Mouse (Mus musculus): Measurements from ENCODE around the gene Trrap. TPM values are rescaled to one million over a fixed set of nuclear protein-coding genes. Genes with fewer than 3 reads are reported as not detected.

Trrap gene
- polyA plus RNA-seq, 1 experiment from 2014 or later = 65.2 TPM

GRCm38 (mm10) chr5:144733953-144734352 is 33.6 kb upstream of the Trrap start:
- H3K9me3 ChIP-seq (ENCODE audit: control insufficient read depth, low read length) = no peaks in the 10 kb centered on the region
- ATAC-seq (ENCODE audit: insufficient number of reproducible peaks, insufficient read depth, low FRiP score, low read depth) = no peak
- H3K36me3 ChIP-seq (ENCODE audit: control insufficient read depth, insufficient read depth, low read length) = no peaks in the 10 kb centered on the region
- H3K27me3 ChIP-seq (ENCODE audit: control insufficient read depth, insufficient read depth, low read length) = no peaks in the 10 kb centered on the region
- H3K4me1 ChIP-seq (ENCODE audit: control insufficient read depth in 2 of 2, insufficient read depth in 2 of 2, low read length in 2 of 2) = no peaks in the 10 kb centered on the region
- 29% methylated on average over 4 of the region's 4 CpGs for WGBS
- H3K4me3 ChIP-seq (ENCODE audit: control insufficient read depth in 1 of 2, insufficient read depth in 1 of 2, low read depth in 1 of 2, low read length in 2 of 2) = no peak overlapping the region
- H3K9ac ChIP-seq (ENCODE audit: low read length) = no peak overlapping the region
- H3K27ac ChIP-seq (replicated peaks in 1 of 2; ENCODE audit: control insufficient read depth in 1 of 2, insufficient read depth in 1 of 2, low read depth in 2 of 2, low read length in 2 of 2) = no peak overlapping the region
- H3K4me2 ChIP-seq (ENCODE audit: low read length) = no peak overlapping the region

GRCm38 (mm10) chr5:144734949-144735348 is 32.6 kb upstream of the Trrap start:
- no peaks in the 10 kb centered on the region for H3K9me3 ChIP-seq (ENCODE audit: control insufficient read depth, low read length)
- 26% methylated on average over 8 of the region's 8 CpGs for WGBS
- H3K4me1 ChIP-seq (ENCODE audit: control insufficient read depth in 2 of 2, insufficient read depth in 2 of 2, low read length in 2 of 2) = no peaks in the 10 kb centered on the region
- no peak overlapping the region for H3K9ac ChIP-seq (ENCODE audit: low read length)
- H3K4me3 ChIP-seq (ENCODE audit: control insufficient read depth in 1 of 2, insufficient read depth in 1 of 2, low read depth in 1 of 2, low read length in 2 of 2) = no peak overlapping the region
- no peaks in the 10 kb centered on the region for H3K36me3 ChIP-seq (ENCODE audit: control insufficient read depth, insufficient read depth, low read length)
- no peak for ATAC-seq (ENCODE audit: insufficient number of reproducible peaks, insufficient read depth, low FRiP score, low read depth)
- H3K27ac ChIP-seq (replicated peaks in 1 of 2; ENCODE audit: control insufficient read depth in 1 of 2, insufficient read depth in 1 of 2, low read depth in 2 of 2, low read length in 2 of 2) = no peak overlapping the region
- H3K4me2 ChIP-seq (ENCODE audit: low read length) = no peak overlapping the region
- no peaks in the 10 kb centered on the region for H3K27me3 ChIP-seq (ENCODE audit: control insufficient read depth, insufficient read depth, low read length)

GRCm38 (mm10) chr5:144737101-144737500 is 30.4 kb upstream of the Trrap start:
- ATAC-seq (ENCODE audit: insufficient number of reproducible peaks, insufficient read depth, low FRiP score, low read depth) = no peak
- no peaks in the 10 kb centered on the region for H3K4me1 ChIP-seq (ENCODE audit: control insufficient read depth in 2 of 2, insufficient read depth in 2 of 2, low read length in 2 of 2)
- H3K9me3 ChIP-seq (ENCODE audit: control insufficient read depth, low read length) = no peaks in the 10 kb centered on the region
- H3K9ac ChIP-seq (ENCODE audit: low read length) = no peak overlapping the region
- no peaks in the 10 kb centered on the region for H3K27me3 ChIP-seq (ENCODE audit: control insufficient read depth, insufficient read depth, low read length)
- H3K4me3 ChIP-seq (ENCODE audit: control insufficient read depth in 1 of 2, insufficient read depth in 1 of 2, low read depth in 1 of 2, low read length in 2 of 2) = no peak overlapping the region
- no peaks in the 10 kb centered on the region for H3K36me3 ChIP-seq (ENCODE audit: control insufficient read depth, insufficient read depth, low read length)
- 84% methylated on average over 14 of the region's 14 CpGs for WGBS
- H3K4me2 ChIP-seq (ENCODE audit: low read length) = no peak overlapping the region
- no peak overlapping the region for H3K27ac ChIP-seq (replicated peaks in 1 of 2; ENCODE audit: control insufficient read depth in 1 of 2, insufficient read depth in 1 of 2, low read depth in 2 of 2, low read length in 2 of 2)

- Histone ChIP-seq H3K27ac (replicated peaks in 1 of 2; ENCODE audit: control insufficient read depth in 1 of 2, insufficient read depth in 1 of 2, low read depth in 2 of 2, low read length in 2 of 2) (no peak overlapping the region), H3K36me3 (ENCODE audit: control insufficient read depth, insufficient read depth, low read length) (no peaks in the 10 kb centered on the region), H3K4me1 (ENCODE audit: control insufficient read depth in 2 of 2, insufficient read depth in 2 of 2, low read length in 2 of 2) (peaks cover 13% of the 10 kb centered on the region in 2 experiments; a peak in 3 of 4 replicates), H3K27me3 (ENCODE audit: control insufficient read depth, insufficient read depth, low read length) (no peaks in the 10 kb centered on the region), H3K9me3 (ENCODE audit: control insufficient read depth, low read length) (no peaks in the 10 kb centered on the region), H3K9ac (ENCODE audit: low read length) (no peak overlapping the region), H3K4me3 (ENCODE audit: control insufficient read depth in 1 of 2, insufficient read depth in 1 of 2, low read depth in 1 of 2, low read length in 2 of 2) (no peak overlapping the region), H3K4me2 (ENCODE audit: low read length) (no peak overlapping the region)
- no peak for ATAC-seq (ENCODE audit: insufficient number of reproducible peaks, insufficient read depth, low FRiP score, low read depth)
- 4% methylated on average over 5 of the region's 5 CpGs for WGBS
These were observed 15.1 kb upstream of the Trrap start for GRCm38 (mm10) chr5:144752432-144752831.

- Histone ChIP-seq H3K36me3 (ENCODE audit: control insufficient read depth, insufficient read depth, low read length) (no peaks in the 10 kb centered on the region), H3K9me3 (ENCODE audit: control insufficient read depth, low read length) (no peaks in the 10 kb centered on the region), H3K27ac (replicated peaks in 1 of 2; ENCODE audit: control insufficient read depth in 1 of 2, insufficient read depth in 1 of 2, low read depth in 2 of 2, low read length in 2 of 2) (no peak overlapping the region), H3K4me1 (ENCODE audit: control insufficient read depth in 2 of 2, insufficient read depth in 2 of 2, low read length in 2 of 2) (peaks cover 13% of the 10 kb centered on the region in 2 experiments; a peak in 3 of 4 replicates), H3K4me3 (ENCODE audit: control insufficient read depth in 1 of 2, insufficient read depth in 1 of 2, low read depth in 1 of 2, low read length in 2 of 2) (no peak overlapping the region), H3K9ac (ENCODE audit: low read length) (no peak overlapping the region), H3K27me3 (ENCODE audit: control insufficient read depth, insufficient read depth, low read length) (no peaks in the 10 kb centered on the region), H3K4me2 (ENCODE audit: low read length) (no peak overlapping the region)
- no peak for ATAC-seq (ENCODE audit: insufficient number of reproducible peaks, insufficient read depth, low FRiP score, low read depth)
- 56% methylated on average over 7 of the region's 7 CpGs for WGBS
These were observed 14.5 kb upstream of the Trrap start for GRCm38 (mm10) chr5:144753041-144753440.

- no peaks in the 10 kb centered on the region for H3K36me3 ChIP-seq (ENCODE audit: control insufficient read depth, insufficient read depth, low read length)
- no peak overlapping the region for H3K9ac ChIP-seq (ENCODE audit: low read length)
- WGBS = 26% methylated on average over 10 of the region's 10 CpGs
- 0 out of 2 replicates have a peak overlapping the region, but pooled peaks have one; percentile 13 for H3K4me2 ChIP-seq (ENCODE audit: low read length)
- no peaks in the 10 kb centered on the region for H3K27me3 ChIP-seq (ENCODE audit: control insufficient read depth, insufficient read depth, low read length)
- H3K27ac ChIP-seq (replicated peaks in 1 of 2; ENCODE audit: control insufficient read depth in 1 of 2, insufficient read depth in 1 of 2, low read depth in 2 of 2, low read length in 2 of 2) = peak overlapping the region in 1 of 2 experiments; percentile 37; a peak in 1 of 4 replicates
- peaks cover 13% of the 10 kb centered on the region in 2 experiments; a peak in 3 of 4 replicates for H3K4me1 ChIP-seq (ENCODE audit: control insufficient read depth in 2 of 2, insufficient read depth in 2 of 2, low read length in 2 of 2)
- H3K4me3 ChIP-seq (ENCODE audit: control insufficient read depth in 1 of 2, insufficient read depth in 1 of 2, low read depth in 1 of 2, low read length in 2 of 2) = no peak overlapping the region
- H3K9me3 ChIP-seq (ENCODE audit: control insufficient read depth, low read length) = no peaks in the 10 kb centered on the region
- no peak for ATAC-seq (ENCODE audit: insufficient number of reproducible peaks, insufficient read depth, low FRiP score, low read depth)
These were observed 12.3 kb upstream of the Trrap start for GRCm38 (mm10) chr5:144755191-144755590.

- no peak for ATAC-seq (ENCODE audit: insufficient number of reproducible peaks, insufficient read depth, low FRiP score, low read depth)
- WGBS = 88% methylated on average over 9 of the region's 9 CpGs
- H3K9ac ChIP-seq (ENCODE audit: low read length) = no peak overlapping the region
These were observed 10.1 kb upstream of the Trrap start for GRCm38 (mm10) chr5:144757402-144757801.

GRCm38 (mm10) chr5:144758422-144758821 is 9.1 kb upstream of the Trrap start:
- Histone ChIP-seq H3K4me3 (ENCODE audit: control insufficient read depth in 1 of 2, insufficient read depth in 1 of 2, low read depth in 1 of 2, low read length in 2 of 2) (no peak overlapping the region), H3K4me1 (ENCODE audit: control insufficient read depth in 2 of 2, insufficient read depth in 2 of 2, low read length in 2 of 2) (peaks cover 15 to 18% of the 10 kb centered on the region in 2 experiments), H3K4me2 (ENCODE audit: low read length) (no peak overlapping the region), H3K9me3 (ENCODE audit: control insufficient read depth, low read length) (no peaks in the 10 kb centered on the region), H3K27me3 (ENCODE audit: control insufficient read depth, insufficient read depth, low read length) (peaks cover 26% of the 10 kb centered on the region), H3K9ac (ENCODE audit: low read length) (no peak overlapping the region), H3K27ac (replicated peaks in 1 of 2; ENCODE audit: control insufficient read depth in 1 of 2, insufficient read depth in 1 of 2, low read depth in 2 of 2, low read length in 2 of 2) (no peak overlapping the region), H3K36me3 (ENCODE audit: control insufficient read depth, insufficient read depth, low read length) (no peaks in the 10 kb centered on the region)
- ATAC-seq (ENCODE audit: insufficient number of reproducible peaks, insufficient read depth, low FRiP score, low read depth) = no peak
- 21% methylated on average over 8 of the region's 8 CpGs for WGBS

More at GRCm38 (mm10) chr5:144757402-144757801, 10.1 kb upstream of the Trrap start:
- no peaks in the 10 kb centered on the region for H3K9me3 ChIP-seq (ENCODE audit: control insufficient read depth, low read length)
- H3K4me2 ChIP-seq (ENCODE audit: low read length) = no peak overlapping the region
- H3K36me3 ChIP-seq (ENCODE audit: control insufficient read depth, insufficient read depth, low read length) = no peaks in the 10 kb centered on the region
- H3K27me3 ChIP-seq (ENCODE audit: control insufficient read depth, insufficient read depth, low read length) = peaks cover 17% of the 10 kb centered on the region
- no peak overlapping the region for H3K27ac ChIP-seq (replicated peaks in 1 of 2; ENCODE audit: control insufficient read depth in 1 of 2, insufficient read depth in 1 of 2, low read depth in 2 of 2, low read length in 2 of 2)
- H3K4me1 ChIP-seq (ENCODE audit: control insufficient read depth in 2 of 2, insufficient read depth in 2 of 2, low read length in 2 of 2) = peaks cover 17 to 18% of the 10 kb centered on the region in 2 experiments
- no peak overlapping the region for H3K4me3 ChIP-seq (ENCODE audit: control insufficient read depth in 1 of 2, insufficient read depth in 1 of 2, low read depth in 1 of 2, low read length in 2 of 2)

Data from heart, embryonic 14.5 days (tissue).